Mouse (Mus musculus) heart, adult 2 months (tissue): ENCODE measurements around the gene Rgs1.

Source experiments
- CTCF ChIP-seq: fragments of 200-600 bp; IDR thresholded peaks from 2 replicates; pipeline ENCODE4 v1.8.1; 2022; ENCODE audit warnings: antibody characterized with exemption, mild to moderate bottlenecking, moderate library complexity
- POLR2A ChIP-seq: fragments of 200-500 bp; IDR thresholded peaks from 2 replicates; pipeline ENCODE4 v1.6.1; 2011; ENCODE audit warnings: mild to moderate bottlenecking, low read depth, low read length, control low read depth; ENCODE audit not compliant: insufficient read depth

- TF ChIP-seq POLR2A (no peak), CTCF (no peak)
Measured at GRCm38 (mm10) chr1:144247382-144247781, 1.7 kb downstream of the Rgs1 start.
